Mouse (Mus musculus): Measurements from ENCODE around the gene Cox8b.

DNA sequence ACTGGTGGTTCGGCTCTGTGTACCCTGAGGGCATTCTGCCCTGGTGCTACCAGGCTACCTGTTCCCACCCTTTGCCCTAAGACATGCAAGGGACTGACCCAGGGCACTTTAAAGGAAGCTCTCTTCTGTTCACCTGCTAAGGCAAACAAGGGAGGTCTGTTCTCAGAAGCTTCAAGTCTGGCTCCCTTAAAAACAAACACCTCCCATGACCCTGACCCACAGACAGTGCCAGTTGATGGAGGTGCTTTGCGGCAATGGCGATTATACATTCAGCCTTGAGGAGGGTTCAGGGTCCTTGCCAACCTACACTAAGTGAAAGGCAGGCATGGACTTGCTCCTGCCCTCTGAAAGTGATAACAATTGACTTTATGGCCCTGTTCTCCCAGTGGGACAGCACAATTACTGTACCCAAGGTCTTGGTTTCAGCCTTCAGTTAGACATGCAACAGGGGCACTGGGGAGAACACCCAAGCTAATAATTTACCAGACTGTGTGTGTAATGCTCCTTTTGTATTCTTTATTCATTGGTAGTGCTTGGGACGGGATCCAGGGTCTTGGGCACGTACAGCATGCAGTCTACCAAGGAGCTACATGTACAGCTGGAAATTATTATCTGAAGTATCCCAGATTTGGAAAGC lies 12.7 kb upstream of the Cox8b start:
- TF ChIP-seq CTCF (IDR thresholded peaks at IDR 0.05) = no peak
- TF ChIP-seq EP300 (IDR thresholded peaks at IDR 0.05) = no peak
